Mouse (Mus musculus) thymus, postnatal 4 days (tissue): ENCODE results near the gene Taar9.
"Not testable (repeated sequence)": the region's sequence is repeated elsewhere in the genome, so short reads cannot be mapped to it uniquely, and the experiment has no call there.

ENCODE experiments used
- DNase-seq: peaks from one replicate; pipeline ENCODE4 v3.0.0; 2021

Gene Taar9

DNA sequence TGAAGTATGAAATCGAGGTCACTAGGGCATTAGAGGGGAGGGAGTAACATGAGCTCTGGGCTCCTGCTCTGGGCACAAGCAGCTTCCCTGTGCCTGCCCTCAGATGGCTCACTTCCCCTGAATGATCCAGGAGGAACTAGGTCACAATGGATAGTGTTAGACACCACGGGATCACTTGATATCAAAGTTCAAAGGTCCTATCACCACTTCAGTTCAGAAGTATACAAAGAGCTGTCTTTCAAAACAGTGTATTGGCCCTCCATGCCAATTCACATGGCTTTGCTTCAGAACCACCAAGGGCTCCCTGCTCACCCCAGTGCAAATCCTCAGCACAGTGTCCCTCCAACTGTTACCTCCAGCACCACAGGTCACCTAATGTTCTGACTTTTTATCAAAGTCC lies 34.6 kb downstream of the Taar9 start:
- not testable (repeated sequence) for DNase-seq

DNA sequence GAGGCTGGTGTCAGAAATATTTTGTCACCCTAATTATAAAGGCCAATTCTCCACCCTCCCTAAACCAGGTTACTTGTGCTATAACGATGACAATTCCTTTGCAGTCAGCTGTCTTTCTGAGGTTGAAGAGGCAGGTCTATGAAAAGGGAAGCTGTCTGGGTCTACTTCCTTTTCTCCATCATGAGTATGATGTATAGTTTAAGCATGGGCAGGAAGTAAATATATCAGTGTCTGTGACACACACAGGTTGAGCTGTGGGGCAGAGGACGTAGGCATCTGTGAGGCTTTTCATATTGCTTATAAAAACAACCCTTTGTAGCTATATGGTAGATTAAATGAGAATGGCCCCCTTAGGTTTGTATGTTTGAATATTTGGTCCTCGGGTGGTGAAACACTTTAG lies 50.3 kb downstream of the Taar9 start:
- no peak for DNase-seq
